Mouse (Mus musculus) ES-E14 (cell line): ENCODE data around the gene Stk40. TPM values are rescaled to one million over a fixed set of nuclear protein-coding genes. Genes with fewer than 3 reads are reported as not detected.

ENCODE experiments used
- DNase-seq: peaks from one replicate; pipeline ENCODE4 v3.0.0-alpha.2; 2013; ENCODE audit warnings: low read depth, low spot score
- H3K27ac ChIP-seq: 2 replicates; pipeline ENCODE4 v1.5.1; 2012; ENCODE audit warnings: low read depth, mild to moderate bottlenecking, low read length, moderate library complexity, mixed read lengths; ENCODE audit not compliant: poor library complexity, insufficient read depth, severe bottlenecking
- H3K36me3 ChIP-seq: 2 replicates; pipeline ENCODE4 v1.6.1; 2012; ENCODE audit warnings: mild to moderate bottlenecking, low read length, moderate library complexity, mixed read lengths; ENCODE audit not compliant: control insufficient read depth, poor library complexity, insufficient read depth, severe bottlenecking
- H3K4me1 ChIP-seq, 2 experiments: fragments of 150-350 bp in 1 of 2; sonication (generic) in 1 of 2; 2 replicates each; pipeline ENCODE4 v1.6.1; 2012; ENCODE audit warnings: low read length in 2 of 2, mild to moderate bottlenecking in 1 of 2, mixed read lengths in 1 of 2; ENCODE audit not compliant: control insufficient read depth in 2 of 2, insufficient read depth in 2 of 2, poor library complexity in 1 of 2
- H3K4me3 ChIP-seq, 2 experiments: fragments of 150-350 bp in 1 of 2; sonication (generic) in 1 of 2; 2 replicates each; pipeline ENCODE4 v1.5.1; 2012; ENCODE audit warnings: low read length in 2 of 2, low read depth in 1 of 2, mild to moderate bottlenecking in 1 of 2, mixed read lengths in 1 of 2; ENCODE audit not compliant: insufficient read depth in 1 of 2, poor library complexity in 1 of 2, severe bottlenecking in 1 of 2
- H3K9ac ChIP-seq: 2 replicates; pipeline ENCODE4 v1.6.1; 2012; ENCODE audit warnings: low read depth, mild to moderate bottlenecking, low read length, mixed read lengths; ENCODE audit not compliant: poor library complexity, insufficient read depth, severe bottlenecking
- H3K9me3 ChIP-seq: fragments of 150-350 bp; sonication (generic); 2 replicates; pipeline ENCODE4 v1.6.1; 2012; ENCODE audit warnings: low read depth, mild to moderate bottlenecking, low read length; ENCODE audit not compliant: control insufficient read depth, insufficient read depth
- CHD2 ChIP-seq: IDR thresholded peaks from 2 replicates; pipeline ENCODE4 v1.6.1; 2014; ENCODE audit warnings: mild to moderate bottlenecking, low read depth, low read length, inconsistent platforms
- HCFC1 ChIP-seq: IDR thresholded peaks from 2 replicates; pipeline ENCODE4 v1.6.1; 2012; ENCODE audit warnings: low read length, inconsistent platforms, borderline replicate concordance; ENCODE audit not compliant: insufficient read depth
- MAFK ChIP-seq: IDR thresholded peaks from 2 replicates; pipeline ENCODE4 v1.6.1; 2014; ENCODE audit warnings: mild to moderate bottlenecking, low read depth, low read length, inconsistent platforms; ENCODE audit not compliant: insufficient read depth
- ZC3H11A ChIP-seq: IDR thresholded peaks from 2 replicates; pipeline ENCODE4 v1.6.1; 2012; ENCODE audit warnings: low read depth, mild to moderate bottlenecking, inconsistent platforms, low read length, borderline replicate concordance
- ZNF384 ChIP-seq: IDR thresholded peaks from 2 replicates; pipeline ENCODE4 v1.6.1; 2012; ENCODE audit warnings: low read depth, low read length, inconsistent platforms
- in situ Hi-C, 2 experiments: fragments of 600-800 bp; cut with MboI; formaldehyde crosslinking; loops; one replicate each; pipeline ENCODE4 v1.15.1; 2025; ENCODE audit warnings: low sequenced_read_pairs in 2 of 2, inconsistent platforms in 1 of 2; ENCODE audit not compliant: unreplicated experiment in 2 of 2
- total RNA-seq: library from RNA; depleted of rRNA; stranded (reverse); fragments of 300-350 nt; gene quantifications from 2 replicates; pipeline ENCODE4 v1.2.3, GENCODE M21; 2012

The Stk40 gene
- total RNA-seq, 1 experiment = 20.2 TPM

DNA sequence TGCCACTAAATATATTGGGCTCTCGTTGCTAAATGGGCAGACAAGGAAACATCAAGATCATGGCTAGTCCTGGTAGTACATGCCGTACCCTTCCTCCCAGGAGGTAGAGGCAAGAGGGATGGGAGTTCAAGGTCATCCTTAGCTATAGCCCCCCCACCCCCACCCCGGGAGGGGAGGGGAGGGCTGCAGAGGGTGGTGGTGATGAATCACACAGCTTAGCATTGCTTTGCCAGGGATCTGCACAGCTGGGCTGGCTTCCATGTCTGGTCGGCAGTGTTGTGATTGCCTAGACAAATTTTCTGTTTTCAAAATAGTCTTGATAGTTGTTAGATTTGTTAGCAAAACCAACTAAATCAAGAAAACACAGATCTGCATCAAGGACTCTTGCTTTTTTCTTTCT, 24.5 kb upstream of the Stk40 start:
- in situ Hi-C loops = no loop called here
- no peak overlapping the region for H3K9ac ChIP-seq
- H3K9me3 ChIP-seq = no peaks in the 10 kb centered on the region
- no peak for TF ChIP-seq ZNF384
- no peak for TF ChIP-seq CHD2
- TF ChIP-seq HCFC1 = no peak
- TF ChIP-seq MAFK = no peak
- TF ChIP-seq ZC3H11A = no peak
- H3K36me3 ChIP-seq = no peaks in the 10 kb centered on the region
- peaks cover 6 to 17% of the 10 kb centered on the region in 2 experiments; a peak in 3 of 4 replicates for H3K4me1 ChIP-seq
- no peak overlapping the region for H3K27ac ChIP-seq
- no peak for DNase-seq
- no peak overlapping the region for H3K4me3 ChIP-seq

DNA sequence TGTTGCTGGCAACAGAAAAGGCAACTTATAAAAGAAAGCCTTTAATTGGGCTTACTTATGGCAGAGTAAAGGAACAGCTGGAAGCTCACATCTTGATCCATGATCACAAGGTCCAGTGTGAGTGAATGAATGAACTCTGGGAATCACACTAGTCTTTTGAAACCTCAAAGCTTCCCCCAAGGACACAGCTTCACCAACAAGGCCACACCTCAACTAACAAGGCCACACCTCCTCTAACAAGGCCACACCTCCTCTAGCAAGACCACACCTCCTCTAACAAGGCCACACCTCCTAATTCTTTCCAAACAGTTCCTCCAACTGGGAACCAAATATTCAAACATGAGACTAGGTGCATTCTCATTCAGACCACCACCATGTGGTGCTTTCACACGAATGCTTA, 22.2 kb upstream of the Stk40 start:
- H3K9me3 ChIP-seq = no peaks in the 10 kb centered on the region
- no peak for TF ChIP-seq HCFC1
- TF ChIP-seq MAFK = no peak
- TF ChIP-seq ZNF384 = no peak
- TF ChIP-seq ZC3H11A = no peak
- no peak for TF ChIP-seq CHD2
- DNase-seq = no peak
- in situ Hi-C loops = no loop called here
- no peak overlapping the region for H3K4me3 ChIP-seq
- peaks cover 6 to 17% of the 10 kb centered on the region in 2 experiments; a peak in 3 of 4 replicates for H3K4me1 ChIP-seq
- no peak overlapping the region for H3K27ac ChIP-seq
- H3K36me3 ChIP-seq = no peaks in the 10 kb centered on the region
- H3K9ac ChIP-seq = no peak overlapping the region

DNA sequence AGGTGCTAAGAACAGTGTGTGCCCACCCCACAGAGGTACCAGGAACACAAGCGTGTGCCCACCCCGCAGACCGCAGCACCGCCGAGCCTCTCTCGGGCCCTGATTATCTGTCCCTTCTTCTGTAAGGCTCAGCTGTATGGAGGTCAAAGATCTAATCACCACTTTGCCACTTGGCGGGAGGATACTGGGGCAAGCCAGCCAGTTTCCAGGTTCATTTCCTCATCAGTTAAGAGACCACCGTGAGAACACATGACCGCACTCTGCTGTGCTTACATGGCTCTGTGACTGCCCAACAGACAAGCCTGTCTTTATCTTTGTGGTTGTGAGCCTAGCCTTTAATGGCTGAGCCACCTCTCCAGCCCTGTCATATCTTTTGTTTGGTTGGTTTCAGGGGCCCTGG, 20.7 kb upstream of the Stk40 start:
- peaks cover 0 to 6% of the 10 kb centered on the region in 2 experiments; a peak in 1 of 4 replicates for H3K4me1 ChIP-seq
- H3K9ac ChIP-seq = no peak overlapping the region; the same call in 1 of the 2 replicates
- H3K27ac ChIP-seq = no peak overlapping the region
- H3K9me3 ChIP-seq = no peaks in the 10 kb centered on the region
- DNase-seq = no peak
- in situ Hi-C loops = no loop called here
- no peaks in the 10 kb centered on the region for H3K36me3 ChIP-seq
- H3K4me3 ChIP-seq = no peak overlapping the region; a peak in 1 of 4 replicates
- no peak for TF ChIP-seq HCFC1
- no peak for TF ChIP-seq MAFK
- TF ChIP-seq ZNF384 = no peak
- no peak for TF ChIP-seq CHD2
- TF ChIP-seq ZC3H11A = no peak

DNA sequence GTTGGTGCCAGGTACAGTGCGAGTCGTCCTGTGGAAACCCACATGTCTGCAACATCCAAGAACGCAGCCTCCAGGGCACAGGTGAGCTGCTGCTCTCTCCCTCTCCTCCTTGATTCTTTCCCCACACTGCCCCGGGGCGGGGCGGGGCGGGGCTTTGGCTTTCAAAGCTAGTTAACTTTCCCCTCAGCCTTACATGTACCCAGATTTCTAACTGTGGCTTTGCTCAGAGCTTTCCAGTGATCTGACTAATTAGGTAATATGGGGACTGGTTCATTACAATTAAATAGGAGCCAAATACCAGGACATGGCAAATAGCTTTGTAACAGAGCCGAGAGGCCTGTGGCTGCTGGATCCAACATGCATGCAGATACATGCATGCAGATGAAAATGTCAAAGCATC, 19.4 kb upstream of the Stk40 start:
- no peak for DNase-seq
- Histone ChIP-seq H3K36me3 (no peaks in the 10 kb centered on the region), H3K27ac (no peak overlapping the region), H3K4me3 (no peak overlapping the region), H3K9ac (no peak overlapping the region), H3K4me1 (peaks cover 0 to 4% of the 10 kb centered on the region in 2 experiments; a peak in 1 of 4 replicates), H3K9me3 (no peaks in the 10 kb centered on the region)
- TF ChIP-seq ZNF384 (no peak), ZC3H11A (no peak), MAFK (no peak), CHD2 (no peak), HCFC1 (no peak)
- in situ Hi-C loops = no loop called here
